Mouse (Mus musculus) hindlimb bud, embryonic 11.5 days (tissue): Measurements from ENCODE around the gene Npdc1.

Experiments
- DNase-seq: peaks from one replicate; pipeline ENCODE4 v3.0.0-alpha.2; 2012; ENCODE audit warnings: low read depth, low spot score; ENCODE audit errors: extremely low spot score

Gene Npdc1

DNA sequence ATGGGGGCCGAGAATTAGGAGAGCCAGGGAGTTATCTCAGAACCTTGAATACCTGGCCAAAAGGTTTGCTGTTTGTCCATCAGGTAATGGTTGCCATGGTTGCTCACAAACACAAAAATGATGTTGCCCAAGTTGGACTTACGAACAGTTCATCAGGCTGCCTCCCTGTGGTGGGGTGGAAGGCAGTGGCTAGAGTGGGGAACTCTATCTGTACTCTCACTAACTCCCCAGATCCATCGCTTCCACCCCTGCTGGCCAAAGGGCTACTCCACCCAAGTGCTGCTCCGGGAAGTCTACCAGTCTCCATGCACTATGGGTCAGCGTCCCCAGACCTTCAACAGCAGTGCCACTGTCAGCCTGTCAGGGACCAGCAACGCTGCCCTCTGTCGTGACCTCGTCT lies at the start of gene Npdc1:
Gene Npdc1 (plus strand): TSS at position 301 of the 400 bp plus-strand sequence.
- no peak for DNase-seq

DNA sequence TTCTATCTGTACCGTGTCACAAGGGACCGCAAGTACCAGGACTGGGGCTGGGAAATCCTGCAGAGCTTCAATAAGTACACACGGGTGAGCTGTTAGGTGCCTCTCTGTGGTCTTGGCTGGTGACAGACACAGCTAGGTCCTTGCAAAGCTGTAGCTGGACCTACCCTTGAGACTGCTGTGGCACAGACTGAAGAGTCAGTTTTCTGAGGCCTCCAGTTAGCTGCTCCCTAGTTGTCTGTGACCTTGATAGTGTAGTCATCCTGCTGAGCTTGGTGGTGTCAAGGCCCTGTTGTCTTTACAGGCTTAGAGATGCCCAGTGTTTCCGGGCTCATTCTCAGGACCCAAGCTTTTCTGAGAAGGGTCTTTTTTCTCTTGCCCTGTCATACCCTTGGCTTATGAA lies 49.7 kb upstream of the Npdc1 start:
- DNase-seq = no peak

GRCm38 (mm10) chr2:25350701-25351100 lies 48.5 kb upstream of the Npdc1 start:
- DNase-seq = no peak

DNA sequence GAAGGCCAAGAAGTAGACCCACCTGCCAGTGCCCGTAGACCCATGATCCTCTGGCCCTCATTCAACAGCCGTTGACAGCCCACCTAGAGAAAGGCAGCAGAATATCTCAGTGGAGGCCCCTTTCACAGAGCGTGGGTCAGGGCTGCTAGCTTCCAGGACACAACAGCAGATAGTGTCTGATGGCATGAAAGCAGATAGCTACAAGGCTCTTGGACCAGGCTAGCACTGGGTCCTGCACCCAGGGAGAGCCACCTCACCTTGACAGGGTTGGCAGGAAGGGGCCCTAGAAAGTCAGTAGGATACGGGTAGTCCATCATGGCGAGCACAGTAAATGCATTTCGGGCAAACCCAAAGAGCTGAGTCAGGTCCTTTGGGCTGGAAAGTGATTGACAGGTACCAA lies 44.9 kb upstream of the Npdc1 start:
- DNase-seq = no peak

DNA sequence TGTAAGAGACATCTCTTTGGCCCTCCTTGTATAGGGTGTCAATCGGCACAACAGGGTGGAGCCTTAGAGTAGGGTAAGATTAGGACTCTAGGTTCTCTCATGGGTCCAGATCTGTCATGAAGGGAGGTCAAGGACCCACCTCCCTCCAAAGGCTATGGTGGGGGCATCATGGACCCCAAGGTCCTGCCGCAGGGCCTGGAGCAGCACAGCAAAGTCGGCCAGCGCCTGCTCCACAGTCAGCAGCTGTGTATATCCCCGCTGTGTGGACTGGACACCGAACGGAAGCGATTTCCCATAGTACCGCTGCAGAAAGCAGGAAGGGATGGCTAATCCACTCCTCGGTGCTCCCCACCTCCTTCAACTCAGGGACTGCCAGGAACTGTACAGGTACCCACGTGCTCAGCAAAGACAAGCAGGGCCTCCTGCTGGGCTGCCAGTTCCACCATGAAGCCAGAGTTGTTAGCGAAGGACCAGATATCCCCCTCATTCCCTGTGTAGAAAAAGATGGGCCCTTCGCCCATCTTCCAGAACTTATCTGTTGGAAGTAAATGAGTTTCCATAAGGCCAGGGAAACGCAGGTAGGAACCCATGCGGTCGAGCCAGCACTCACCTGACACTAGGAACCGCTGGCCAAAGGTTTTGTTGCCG lies 43.6 kb upstream of the Npdc1 start:
- no peak for DNase-seq

DNA sequence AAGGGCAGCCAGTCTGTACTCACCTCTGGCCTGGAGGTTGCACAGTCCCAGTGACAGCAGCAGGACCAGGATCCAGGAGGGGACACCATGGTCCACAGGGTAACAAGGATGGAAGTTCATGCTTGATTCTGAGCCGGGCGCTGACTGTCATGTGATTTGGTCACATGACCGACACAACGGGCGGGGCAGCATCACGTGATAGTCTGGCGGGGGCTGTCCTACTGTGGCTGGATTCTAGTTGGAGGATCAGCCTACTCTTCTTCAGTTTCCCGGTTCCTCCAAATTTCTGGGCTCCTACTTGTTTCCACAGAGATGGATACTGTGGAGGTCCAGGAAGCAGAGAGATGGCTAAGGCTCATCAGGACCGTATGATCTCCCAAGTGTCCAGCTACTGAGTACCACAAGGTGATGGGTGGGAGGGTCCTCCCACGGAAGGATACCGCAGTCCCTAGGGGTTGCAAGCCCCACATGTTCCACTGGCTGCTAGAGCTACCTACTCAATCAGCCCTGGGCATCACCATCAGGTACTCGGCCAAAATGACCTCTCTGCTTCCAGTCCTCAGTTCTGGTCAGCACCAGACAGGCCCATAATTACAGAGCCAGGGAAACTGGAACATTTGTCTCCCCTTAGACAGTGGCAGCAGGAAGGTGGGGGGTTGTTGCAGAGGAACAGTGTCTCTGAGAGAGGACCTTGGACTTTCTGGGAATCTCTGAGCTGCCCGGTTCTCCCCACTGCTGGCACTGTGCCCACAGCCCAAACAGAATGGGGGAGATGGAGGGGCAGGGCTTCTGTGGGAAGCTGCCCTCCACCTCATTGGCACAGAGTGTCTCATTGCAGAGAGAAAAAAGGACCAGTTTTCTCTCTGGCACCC lies 42.7 kb upstream of the Npdc1 start, which contains the start of gene Dpp7:
Gene Dpp7 (minus strand): TSS at position 152 of the 872 bp plus-strand sequence.
- DNase-seq = no peak

- DNase-seq = no peak
These were observed 39.3 kb upstream of the Npdc1 start for GRCm38 (mm10) chr2:25359848-25360247.

DNA sequence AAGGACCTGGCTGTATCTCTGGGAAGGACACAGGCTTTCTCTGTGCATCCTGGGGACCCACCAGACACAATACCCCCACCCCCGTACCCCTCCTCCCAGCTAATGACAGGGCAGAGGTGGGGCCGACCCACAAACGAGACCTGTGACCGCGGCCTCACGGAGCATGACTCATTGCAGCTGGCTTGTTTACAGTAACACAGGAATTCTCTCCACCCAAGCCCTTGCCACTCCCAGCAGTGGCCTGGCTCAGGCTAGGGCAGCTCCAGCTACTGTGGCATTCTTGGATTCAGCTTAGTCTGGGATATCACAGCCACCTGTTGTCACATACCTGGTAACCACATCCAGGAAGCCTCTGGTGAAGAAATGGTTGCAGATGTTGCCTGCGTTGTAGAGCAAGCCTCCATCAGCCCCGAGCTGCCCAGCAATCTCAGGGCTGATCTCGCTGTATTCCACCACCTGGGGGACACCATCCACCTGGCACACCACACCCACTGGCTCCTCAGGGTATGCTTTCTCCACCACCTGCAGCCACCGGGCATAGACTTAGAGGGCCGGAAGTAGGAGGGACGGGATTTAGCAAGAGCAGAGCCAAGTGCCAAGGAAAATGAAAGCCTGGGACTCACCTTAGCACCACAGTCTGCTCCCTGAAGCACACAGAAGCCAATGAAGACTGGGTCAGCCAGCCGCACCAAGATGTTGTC lies 35.5 kb upstream of the Npdc1 start:
- DNase-seq = no peak

GRCm38 (mm10) chr2:25364313-25364712 lies 34.8 kb upstream of the Npdc1 start:
- DNase-seq = no peak

DNA sequence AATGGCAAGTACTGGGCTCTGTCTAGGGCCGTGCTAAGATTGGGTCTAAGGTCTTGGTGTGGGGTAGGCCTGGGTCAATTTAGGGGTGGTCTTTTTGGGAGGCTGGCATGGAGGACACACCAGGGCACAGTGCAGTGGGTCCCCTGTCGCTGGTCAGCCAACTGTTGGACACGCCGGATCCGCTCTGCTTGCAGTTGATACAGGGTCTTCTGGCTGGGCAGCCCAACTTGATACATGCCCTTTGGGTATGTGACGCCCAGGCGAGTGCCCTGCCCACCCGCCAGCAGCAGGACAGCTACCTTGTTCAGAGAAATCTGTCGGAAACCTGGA lies 34.4 kb upstream of the Npdc1 start:
- DNase-seq = no peak

DNA sequence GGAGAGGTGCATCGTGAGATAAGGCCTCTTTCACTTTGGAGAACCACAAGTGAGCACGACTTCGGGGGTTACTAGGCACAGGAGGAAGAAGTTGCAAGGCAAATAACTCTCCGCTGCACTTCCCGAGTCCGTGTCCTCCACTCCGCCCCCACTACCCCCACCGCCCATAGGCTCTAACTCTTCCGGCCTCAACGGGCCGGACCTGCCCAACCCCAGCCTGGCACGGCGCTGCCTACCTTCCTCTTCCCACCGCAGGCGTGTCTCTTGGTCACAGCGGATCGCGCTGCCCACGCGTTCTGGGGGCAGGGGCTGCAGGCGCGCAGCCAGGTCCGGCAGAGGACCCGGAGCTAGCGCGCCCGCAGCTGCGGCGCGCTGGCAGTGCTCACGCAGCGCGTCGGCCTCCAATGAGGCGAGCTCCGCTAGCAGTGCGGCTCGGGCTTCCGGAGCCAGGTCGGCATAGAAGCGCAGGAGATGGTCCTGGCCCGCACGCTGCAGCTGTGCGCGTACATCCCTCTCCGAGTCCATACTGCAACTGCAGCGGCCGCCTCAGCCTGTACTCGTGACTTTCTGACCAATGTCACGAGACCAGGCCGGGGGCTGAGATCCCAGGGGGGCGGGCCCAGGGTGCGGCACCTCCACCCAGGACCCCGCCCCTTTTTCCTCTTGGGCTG lies 33.9 kb upstream of the Npdc1 start, which contains the start of gene Uap1l1:
Gene Uap1l1 (minus strand): TSS at position 592 of the 671 bp plus-strand sequence.
- DNase-seq = no peak

DNA sequence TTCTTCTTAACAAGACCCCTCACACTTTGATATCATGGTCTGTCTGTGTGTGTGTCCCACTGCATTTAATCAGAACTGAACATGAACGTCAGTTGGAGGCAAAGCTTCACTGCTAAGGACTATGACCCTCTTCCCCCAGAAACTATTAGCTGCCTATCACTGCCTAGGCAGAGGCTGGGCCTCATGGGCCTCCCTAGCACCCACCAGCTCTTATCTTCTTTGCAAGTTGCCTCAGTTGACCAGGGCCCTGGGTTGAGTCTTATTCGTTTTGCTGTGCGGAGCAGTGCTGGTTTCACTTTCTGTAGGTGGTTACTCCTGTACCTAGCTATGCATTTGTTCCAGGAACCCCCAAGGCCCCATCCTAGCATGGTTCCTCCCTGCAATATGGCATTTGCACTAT lies 29.2 kb upstream of the Npdc1 start:
- DNase-seq = no peak

GRCm38 (mm10) chr2:25371764-25372643 lies 27.1 kb upstream of the Npdc1 start, which contains the start of gene Sapcd2:
Sapcd2 (plus strand) TSS chr2:25372321.
- DNase-seq = peak; percentile 76

DNA sequence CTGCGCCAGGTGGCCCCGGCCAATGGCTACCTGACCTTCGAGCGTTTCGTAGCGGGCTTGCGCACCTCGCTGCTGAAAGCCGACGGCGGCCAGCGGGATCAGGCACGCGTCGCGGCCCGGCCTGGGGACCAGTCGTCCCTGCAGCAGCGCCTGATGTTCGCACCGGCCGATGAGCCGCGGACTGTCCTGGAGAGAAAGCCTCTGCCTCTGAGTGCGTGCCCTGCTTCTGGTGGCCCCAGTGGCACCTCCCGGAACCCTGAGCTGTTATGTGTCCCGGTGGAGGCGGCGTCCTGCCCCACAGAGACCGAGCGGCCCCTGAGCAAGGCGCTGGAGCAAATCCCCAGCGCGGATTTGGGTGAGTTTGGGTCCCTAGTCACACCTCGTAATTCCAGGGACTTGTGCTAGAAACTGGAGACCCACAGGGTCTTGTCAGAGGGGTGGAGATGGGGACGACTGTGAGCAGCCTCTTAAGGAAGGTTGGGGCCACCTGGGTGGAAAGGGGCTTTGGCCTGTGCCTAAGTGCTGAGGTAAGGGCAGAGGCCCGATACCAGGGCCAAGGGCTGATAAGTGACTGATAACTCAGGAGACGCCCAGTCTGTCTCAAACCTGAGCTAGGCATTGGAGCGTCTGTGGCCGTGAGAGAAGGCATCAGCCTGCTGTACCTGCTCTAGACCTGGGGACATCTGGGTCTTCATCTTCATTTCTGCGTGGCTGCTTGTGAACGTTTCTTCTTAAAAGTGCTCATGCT lies 26.3 kb upstream of the Npdc1 start:
- DNase-seq = no peak

GRCm38 (mm10) chr2:25373431-25373830 lies 25.7 kb upstream of the Npdc1 start:
- DNase-seq = no peak

- DNase-seq = no peak
These were observed 22.6 kb upstream of the Npdc1 start for GRCm38 (mm10) chr2:25376589-25376988.

DNA sequence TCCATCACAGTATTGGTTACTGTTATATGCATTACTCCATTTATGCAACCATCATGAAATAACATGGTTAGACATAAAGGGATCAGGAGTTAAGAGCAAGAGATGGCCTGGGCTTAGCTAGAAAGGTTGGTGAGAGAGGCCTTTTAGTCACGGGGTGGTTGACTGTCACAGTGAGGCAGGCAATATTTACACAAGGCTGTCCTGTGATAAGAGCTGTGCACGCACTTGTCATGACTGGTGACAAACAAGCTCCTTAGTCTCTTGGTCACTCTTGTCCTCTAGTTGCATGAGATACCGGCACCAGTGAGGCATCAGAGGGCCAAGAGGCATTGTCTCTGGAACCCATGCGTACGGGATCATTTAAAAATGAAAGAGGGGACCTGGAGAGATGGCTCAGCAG lies 14.7 kb upstream of the Npdc1 start:
- DNase-seq = no peak

- DNase-seq = no peak
These were observed 7.9 kb upstream of the Npdc1 start for GRCm38 (mm10) chr2:25391266-25391665.
